ENCODE assay signal across 8 mouse cellular contexts in the genomic region with DNA sequence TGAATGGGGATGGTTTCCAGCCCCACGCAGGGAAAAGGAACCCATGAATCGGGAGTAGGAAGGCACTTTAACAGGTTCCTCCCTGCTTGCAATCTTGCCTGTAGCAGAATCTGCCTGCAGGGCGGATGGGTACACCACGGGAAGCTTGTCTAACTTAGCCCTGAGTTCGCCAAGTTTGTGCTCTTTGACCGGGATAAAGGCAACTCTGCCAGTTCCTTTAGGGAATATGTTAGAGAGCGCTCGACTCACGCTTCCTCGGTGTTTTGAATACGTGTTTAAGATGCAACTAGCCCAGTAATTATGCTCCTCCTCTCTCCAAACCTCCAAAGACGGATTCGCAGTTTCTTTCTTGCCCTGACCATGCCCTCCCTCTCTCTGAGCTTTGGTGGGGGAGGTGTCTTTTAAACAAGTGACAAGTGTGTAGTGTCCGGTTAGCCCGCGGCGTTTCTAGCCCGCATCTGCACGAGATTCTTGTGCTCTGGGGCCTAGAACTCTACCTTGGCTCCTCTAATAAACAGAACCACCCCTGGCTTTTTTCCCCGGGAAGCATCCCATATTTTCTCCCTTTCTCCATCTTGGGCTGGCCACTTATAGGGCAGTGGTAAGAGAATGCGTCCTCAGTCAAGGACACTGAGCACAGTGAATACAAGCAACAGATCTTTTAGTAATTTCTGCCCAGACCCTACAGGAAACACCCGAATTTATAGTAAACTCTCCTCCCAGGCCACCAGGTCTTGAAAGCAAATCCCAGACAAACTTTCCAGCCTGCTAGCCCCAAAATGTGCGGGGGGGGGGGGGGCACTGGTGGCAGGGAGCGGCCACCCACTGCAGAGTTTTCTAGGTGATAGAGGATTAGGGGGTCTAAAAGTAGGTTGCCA. TPM values are rescaled to one million over a fixed set of nuclear protein-coding genes. Genes with fewer than 3 reads are reported as not detected.
DNase-seq lines count a peak whose midpoint lies in the region; ATAC-seq and TF ChIP-seq lines count a peak whose summit lies in the region.

No protein-coding gene starts in this region.

- no peak for ATAC-seq in hindbrain, embryonic 11.5 days (ENCODE audit: low FRiP score)
- ATAC-seq in midbrain, postnatal 0 days (ENCODE audit: low FRiP score) = no peak

- no peak overlapping the region for H3K9ac ChIP-seq in hindbrain, embryonic 11.5 days (ENCODE audit: low read depth, low read length)
- no peak overlapping the region for H3K9ac ChIP-seq in midbrain, postnatal 0 days (replicated peaks; ENCODE audit: low read length, poor library complexity, severe bottlenecking)

- H3K4me3 ChIP-seq in heart, embryonic 10.5 days = peak overlapping the region; percentile 70
- 0 out of 2 replicates have a peak overlapping the region, but pooled peaks have one; percentile 4 for H3K4me3 ChIP-seq in hindbrain, embryonic 11.5 days (ENCODE audit: low read depth, low read length)
- peak overlapping the region; percentile 57; the same call in 1 of the 2 replicates for H3K4me3 ChIP-seq in midbrain, postnatal 0 days (ENCODE audit: low read depth, low read length)
- H3K4me3 ChIP-seq in thymus, adult 2 months (ENCODE audit: control insufficient read depth, insufficient read depth, low read length) = no peak overlapping the region
- no peak overlapping the region for H3K4me3 ChIP-seq in layer of hippocampus, adult 2 months

- no peak for DNase-seq in heart, embryonic 10.5 days (ENCODE audit: low spot score)
- no peak for DNase-seq in heart, postnatal 36 days
- peak; percentile 59 for DNase-seq in Muller cell, postnatal 12 days (ENCODE audit: inconsistent ontology term)
- peak; percentile 58 for DNase-seq in hindbrain, embryonic 11.5 days (ENCODE audit: low spot score)
- DNase-seq in midbrain, postnatal 0 days (ENCODE audit: low spot score) = no peak
- no peak for DNase-seq in thymus, adult 2 months
- no peak for DNase-seq in gastrocnemius, postnatal 10 days
- DNase-seq in layer of hippocampus, adult 2 months (ENCODE audit: low spot score in 2 of 2) = no peak

- H3K4me2 ChIP-seq in hindbrain, embryonic 11.5 days (replicated peaks; ENCODE audit: low read depth, low read length) = peak overlapping the region; percentile 96; the same call in 1 of the 2 replicates
- H3K4me2 ChIP-seq in midbrain, postnatal 0 days (ENCODE audit: low read depth, low read length, poor library complexity, severe bottlenecking) = peak overlapping the region; percentile 15; the same call in 1 of the 2 replicates

- no peaks in the 10 kb centered on the region for H3K9me3 ChIP-seq in heart, embryonic 10.5 days
- no peaks in the 10 kb centered on the region for H3K9me3 ChIP-seq in hindbrain, embryonic 11.5 days (ENCODE audit: control insufficient read depth, low read length)
- H3K9me3 ChIP-seq in midbrain, postnatal 0 days (ENCODE audit: low read length) = no peaks in the 10 kb centered on the region

- H3K36me3 ChIP-seq in heart, embryonic 10.5 days = no peaks in the 10 kb centered on the region
- H3K36me3 ChIP-seq in hindbrain, embryonic 11.5 days (ENCODE audit: control insufficient read depth, insufficient read depth, low read length) = no peaks in the 10 kb centered on the region
- H3K36me3 ChIP-seq in midbrain, postnatal 0 days (ENCODE audit: insufficient read depth, low read length) = no peaks in the 10 kb centered on the region
- H3K36me3 ChIP-seq in thymus, adult 2 months (ENCODE audit: control insufficient read depth, insufficient read depth, low read length) = no peaks in the 10 kb centered on the region

- 3% methylated on average over 24 of the region's 24 CpGs for WGBS in heart, embryonic 10.5 days
- WGBS in hindbrain, embryonic 11.5 days = 2% methylated on average over 24 of the region's 24 CpGs
- 9% methylated on average over 24 of the region's 24 CpGs for WGBS in midbrain, postnatal 0 days
- 16% methylated on average over 24 of the region's 24 CpGs for WGBS in thymus, adult 2 months

- intact Hi-C loops in heart, postnatal 36 days (cut with DNase I) = loop anchor here (1.0 to 10.0 kb wide), 4 partner anchors 95 to 352 kb away; no protein-coding TSS in a partner anchor

- no peak overlapping the region for H3K27ac ChIP-seq in heart, embryonic 10.5 days
- H3K27ac ChIP-seq in hindbrain, embryonic 11.5 days (ENCODE audit: low read depth, low read length) = no peak overlapping the region
- no peak overlapping the region for H3K27ac ChIP-seq in midbrain, postnatal 0 days (ENCODE audit: low read depth, low read length)
- no peak overlapping the region for H3K27ac ChIP-seq in thymus, adult 2 months (ENCODE audit: control insufficient read depth, insufficient read depth, low read length)
- no peak overlapping the region for H3K27ac ChIP-seq in layer of hippocampus, adult 2 months

- no peak for TF ChIP-seq CTCF in midbrain, postnatal 0 days (IDR thresholded peaks at IDR 0.05)
- no peak for TF ChIP-seq CTCF in thymus, adult 2 months (IDR thresholded peaks at IDR 0.05; ENCODE audit: borderline replicate concordance, control insufficient read depth, extremely low read depth, insufficient read depth, low read length, poor library complexity)
- no peak for TF ChIP-seq CTCF in layer of hippocampus, adult 2 months (conservative IDR thresholded peaks at IDR 0.05)

- H3K27me3 ChIP-seq in heart, embryonic 10.5 days (ENCODE audit: insufficient read depth, poor library complexity, severe bottlenecking) = peaks cover 100% of the 10 kb centered on the region
- H3K27me3 ChIP-seq in hindbrain, embryonic 11.5 days (ENCODE audit: control insufficient read depth, insufficient read depth, low read length) = peaks cover 80% of the 10 kb centered on the region
- H3K27me3 ChIP-seq in midbrain, postnatal 0 days (ENCODE audit: insufficient read depth, low read length) = peaks cover 70% of the 10 kb centered on the region
- peaks cover 18% of the 10 kb centered on the region for H3K27me3 ChIP-seq in thymus, adult 2 months (ENCODE audit: control insufficient read depth, insufficient read depth, low read length)

- peaks cover 51% of the 10 kb centered on the region for H3K4me1 ChIP-seq in heart, embryonic 10.5 days
- 0 out of 2 replicates have a peak, but pooled peaks cover 10% of the 10 kb centered on the region for H3K4me1 ChIP-seq in hindbrain, embryonic 11.5 days (replicated peaks; ENCODE audit: control insufficient read depth, insufficient read depth, low read length)
- H3K4me1 ChIP-seq in midbrain, postnatal 0 days (ENCODE audit: insufficient read depth, low read length) = peaks cover 17% of the 10 kb centered on the region
- no peaks in the 10 kb centered on the region for H3K4me1 ChIP-seq in thymus, adult 2 months (replicated peaks; ENCODE audit: control insufficient read depth, insufficient read depth, low read length)

- TF ChIP-seq POLR2A in thymus, adult 2 months (IDR thresholded peaks at IDR 0.05; ENCODE audit: control insufficient read depth, extremely low read depth, insufficient read depth, low read length, poor library complexity) = no peak

RNA-seq across cellular contexts. Expression of gene Gdnf, which starts 1.4 kb away (rescaled TPM):
- 0.14 and 0.30 TPM in 2 replicates for polyA plus RNA-seq in heart, embryonic 10.5 days (2016; fragmentation: Nextera tagmentation; extraction: Ambion mirVana)
- total RNA-seq in heart, postnatal 36 days (2021) = under 1 TPM; 0.49 to 0.67 TPM
- polyA plus RNA-seq in hindbrain, embryonic 11.5 days (2014; fragmentation: Nextera tagmentation; extraction: Ambion mirVana) = 0.26 and 0.42 TPM in 2 replicates
- total RNA-seq in midbrain, postnatal 0 days (2014; rRNA removed) = 0.19 and 0.71 TPM in 2 replicates
- polyA plus RNA-seq in midbrain, postnatal 0 days (2015; fragmentation: Nextera tagmentation; extraction: Ambion mirVana) = 0.06 and 0.17 TPM in 2 replicates
- polyA plus RNA-seq in thymus, adult 2 months (2012; rRNA removed) = 0.15 and 0.35 TPM in 2 replicates
- 1 to 10 TPM in 1 of 2 experiments, under 1 TPM in 1; 0.68 to 1.4 TPM for total RNA-seq in gastrocnemius, postnatal 10 days (2021)
- under 1 TPM; 0.15 to 0.25 TPM for total RNA-seq in layer of hippocampus, adult 2 months (2021)

Comparison
In these comparisons a context has a peak if more than half of its experiments do, and no peak if none do; other contexts are left out.
1. DNase-seq: peak in Muller cell, postnatal 12 days (single experiment) and hindbrain, embryonic 11.5 days (single experiment); none in heart, embryonic 10.5 days (single experiment), heart, postnatal 36 days (0 of 2), midbrain, postnatal 0 days (single experiment), thymus, adult 2 months (single experiment), gastrocnemius, postnatal 10 days (single experiment) and layer of hippocampus, adult 2 months (0 of 2).
2. H3K4me3 ChIP-seq: peak in heart, embryonic 10.5 days (single experiment), hindbrain, embryonic 11.5 days (single experiment) and midbrain, postnatal 0 days (single experiment); none in thymus, adult 2 months (single experiment) and layer of hippocampus, adult 2 months (single experiment).